8 mouse cellular contexts compared by ENCODE assay signal in the genomic region with DNA sequence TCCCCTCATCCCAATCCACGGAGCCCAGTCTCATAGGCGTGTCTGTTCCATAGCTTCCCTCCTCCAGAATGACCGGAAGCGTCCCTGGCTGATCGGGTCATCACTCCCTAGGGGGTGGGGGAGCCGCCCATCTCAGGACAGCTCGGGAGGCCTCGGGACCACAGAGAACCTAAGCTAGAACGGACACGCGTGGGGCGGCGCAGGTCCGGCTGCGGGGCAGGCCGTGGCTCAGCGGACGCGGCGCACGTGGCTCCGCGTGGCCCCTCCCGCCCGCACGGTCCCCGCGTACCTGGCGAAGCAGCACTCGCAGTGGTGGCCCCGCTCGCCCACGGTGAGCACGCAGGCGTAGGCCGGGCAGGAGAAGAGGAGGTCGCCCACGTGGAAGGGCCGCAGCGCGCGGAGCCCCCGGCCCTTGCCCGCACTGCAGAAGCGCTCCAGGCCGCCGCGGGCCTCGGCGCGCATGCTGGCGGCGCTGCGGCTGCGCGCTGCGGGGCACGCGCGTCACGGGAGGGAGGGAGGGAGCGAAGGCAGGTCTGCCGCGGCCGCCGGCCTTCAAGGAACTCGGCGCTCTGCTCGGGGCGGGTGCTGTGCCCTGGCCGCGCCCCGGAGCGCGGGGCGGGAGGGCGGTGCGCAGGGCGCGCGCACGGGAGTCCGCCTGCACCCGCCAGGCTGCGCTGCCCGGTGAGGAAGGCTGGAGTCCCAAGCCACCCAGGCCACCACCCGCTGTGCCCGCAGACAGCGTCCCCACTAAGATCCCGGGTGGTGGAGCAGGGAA. TPM values are rescaled to one million over a fixed set of nuclear protein-coding genes. Genes with fewer than 3 reads are reported as not detected.
DNase-seq lines count a peak whose midpoint lies in the region; ATAC-seq and TF ChIP-seq lines count a peak whose summit lies in the region.

Gene Smyd2 (minus strand): TSS at position 546 of the 775 bp plus-strand sequence.

- H3K9me3 ChIP-seq in ES-E14 (ENCODE audit: control insufficient read depth, insufficient read depth, low read depth, low read length): no peaks in the 10 kb centered on the region
- H3K9me3 ChIP-seq in forebrain, embryonic 14.5 days (replicated peaks; ENCODE audit: control insufficient read depth, low read length): no peaks in the 10 kb centered on the region
- no peaks in the 10 kb centered on the region for H3K9me3 ChIP-seq in neural tube, embryonic 15.5 days (replicated peaks)

- H3K9ac ChIP-seq in ES-E14 (ENCODE audit: insufficient read depth, low read depth, low read length, poor library complexity, severe bottlenecking): peak within 1 kb of the TSS; percentile 69
- peak within 1 kb of the TSS; percentile 82 for H3K9ac ChIP-seq in forebrain, embryonic 14.5 days (ENCODE audit: low read length)
- peak within 1 kb of the TSS; percentile 53 for H3K9ac ChIP-seq in neural tube, embryonic 15.5 days (replicated peaks)

- H3K27ac ChIP-seq in ES-E14 (ENCODE audit: insufficient read depth, low read depth, low read length, poor library complexity, severe bottlenecking): no peak within 1 kb of the TSS
- H3K27ac ChIP-seq in forebrain, embryonic 14.5 days (ENCODE audit: low read depth, low read length): no peak within 1 kb of the TSS
- peak within 1 kb of the TSS; percentile 57 for H3K27ac ChIP-seq in neural tube, embryonic 15.5 days (replicated peaks)

- peak; percentile 93 for ATAC-seq in forebrain, embryonic 14.5 days
- peak; percentile 94 for ATAC-seq in neural tube, embryonic 15.5 days (ENCODE audit: low FRiP score)

- peaks cover 10 to 12% of the 10 kb centered on the region in 2 experiments; a peak in 3 of 4 replicates for H3K4me1 ChIP-seq in ES-E14 (ENCODE audit: control insufficient read depth in 2 of 2, insufficient read depth in 2 of 2, low read length in 2 of 2, poor library complexity in 1 of 2)
- H3K4me1 ChIP-seq in forebrain, embryonic 14.5 days (ENCODE audit: control insufficient read depth, insufficient read depth, low read length): peaks cover 4% of the 10 kb centered on the region; the same call in 1 of the 2 replicates
- H3K4me1 ChIP-seq in neural tube, embryonic 15.5 days: peaks cover 33% of the 10 kb centered on the region

- H3K36me3 ChIP-seq in ES-E14 (ENCODE audit: control insufficient read depth, insufficient read depth, low read length, poor library complexity, severe bottlenecking): no peaks in the 10 kb centered on the region
- H3K36me3 ChIP-seq in forebrain, embryonic 14.5 days (ENCODE audit: control insufficient read depth, insufficient read depth, low read length): no peaks in the 10 kb centered on the region
- no peaks in the 10 kb centered on the region for H3K36me3 ChIP-seq in neural tube, embryonic 15.5 days

- H3K4me3 ChIP-seq in ES-E14 (ENCODE audit: insufficient read depth in 1 of 2, low read depth in 1 of 2, low read length in 2 of 2, poor library complexity in 1 of 2, severe bottlenecking in 1 of 2): peak within 1 kb of the TSS; percentile 59 to 75
- H3K4me3 ChIP-seq in forebrain, embryonic 14.5 days (ENCODE audit: low read depth, low read length): peak within 1 kb of the TSS; percentile 66
- H3K4me3 ChIP-seq in neural tube, embryonic 15.5 days (replicated peaks): peak within 1 kb of the TSS; percentile 59

- peaks cover 5% of the 10 kb centered on the region; the same call in 1 of the 2 replicates for H3K27me3 ChIP-seq in forebrain, embryonic 14.5 days (replicated peaks; ENCODE audit: control insufficient read depth, insufficient read depth, low read length)
- 0 out of 2 replicates have a peak, but pooled peaks cover 6% of the 10 kb centered on the region for H3K27me3 ChIP-seq in neural tube, embryonic 15.5 days (replicated peaks)

- DNase-seq in ES-E14 (ENCODE audit: low read depth, low spot score): peak; percentile 53
- DNase-seq in cerebellum, adult 11 months: peak; percentile 70
- DNase-seq in forebrain, embryonic 14.5 days (ENCODE audit: low spot score): peak; percentile 84
- DNase-seq in heart, postnatal 14 days: peak; percentile 75 to 85
- peak; percentile 48 for DNase-seq in large intestine, adult 2 months (ENCODE audit: low read depth, low spot score)
- DNase-seq in lung, adult 18-20 months: peak; percentile 73 to 81
- DNase-seq in thymus, adult 18-20 months: peak; percentile 38 to 42

- intact Hi-C loops in heart, postnatal 14 days (cut with DNase I): no loop called here

- in situ Hi-C loops in ES-E14 (cut with MboI; ENCODE audit: low sequenced_read_pairs in 2 of 2, unreplicated experiment in 2 of 2): no loop called here

- under 1% methylated on average over 58 of the region's 90 CpGs for WGBS in forebrain, embryonic 14.5 days
- 2% methylated on average over 80 of the region's 90 CpGs for WGBS in large intestine, adult 2 months
- WGBS in neural tube, embryonic 15.5 days: under 1% methylated on average over 66 of the region's 90 CpGs

- H3K4me2 ChIP-seq in forebrain, embryonic 14.5 days (ENCODE audit: low read length): peak within 1 kb of the TSS; percentile 98
- peak within 1 kb of the TSS; percentile 79 for H3K4me2 ChIP-seq in neural tube, embryonic 15.5 days

TF ChIP-seq in ES-E14, 5 proteins besides CTCF, POLR2A, EP300 and RAD21:
- no peak for TF ChIP-seq MAFK (IDR thresholded peaks at IDR 0.05; ENCODE audit: insufficient read depth, low read depth, low read length)
- TF ChIP-seq HCFC1 (IDR thresholded peaks at IDR 0.05; ENCODE audit: borderline replicate concordance, insufficient read depth, low read length): no peak
- TF ChIP-seq CHD2 (IDR thresholded peaks at IDR 0.05; ENCODE audit: low read depth, low read length): no peak
- no peak for TF ChIP-seq ZC3H11A (IDR thresholded peaks at IDR 0.05; ENCODE audit: borderline replicate concordance, low read depth, low read length)
- no peak for TF ChIP-seq ZNF384 (IDR thresholded peaks at IDR 0.05; ENCODE audit: low read depth, low read length)
TF ChIP-seq in ES-E14: peak in this region for 0.

RNA-seq across cellular contexts. Expression of gene Smyd2, which starts in this region (rescaled TPM):
- total RNA-seq in ES-E14 (2012; rRNA removed): 50.4 and 64.4 TPM in 2 replicates
- 63.9 and 70.5 TPM in 2 replicates for polyA plus RNA-seq in forebrain, embryonic 14.5 days (2014; fragmentation: Nextera tagmentation; extraction: Ambion mirVana)
- 100 to 1,000 TPM; 122 to 138 TPM for total RNA-seq in heart, postnatal 14 days (2021)
- polyA plus RNA-seq in large intestine, adult 2 months (2012; rRNA removed): 53.2 and 54.8 TPM in 2 replicates
- 92.6 and 94.7 TPM in 2 replicates for polyA plus RNA-seq in neural tube, embryonic 15.5 days (2015; fragmentation: Nextera tagmentation; extraction: Ambion mirVana)
